Mouse (Mus musculus) cerebellum, adult (tissue): ENCODE measurements around the gene Hint2.
A peak's percentile ranks its signal among the peaks of the same experiment; 100 is the strongest.

Experiments used
- ATAC-seq: cut with Nextera tagmentation; 2 replicates; pipeline ENCODE4 v1.9.2; 2017; ENCODE audit warnings: mild to moderate bottlenecking, moderate library complexity, mixed read lengths; ENCODE audit not compliant: insufficient number of reproducible peaks, low FRiP score, low TSS enrichment

Gene Hint2

DNA sequence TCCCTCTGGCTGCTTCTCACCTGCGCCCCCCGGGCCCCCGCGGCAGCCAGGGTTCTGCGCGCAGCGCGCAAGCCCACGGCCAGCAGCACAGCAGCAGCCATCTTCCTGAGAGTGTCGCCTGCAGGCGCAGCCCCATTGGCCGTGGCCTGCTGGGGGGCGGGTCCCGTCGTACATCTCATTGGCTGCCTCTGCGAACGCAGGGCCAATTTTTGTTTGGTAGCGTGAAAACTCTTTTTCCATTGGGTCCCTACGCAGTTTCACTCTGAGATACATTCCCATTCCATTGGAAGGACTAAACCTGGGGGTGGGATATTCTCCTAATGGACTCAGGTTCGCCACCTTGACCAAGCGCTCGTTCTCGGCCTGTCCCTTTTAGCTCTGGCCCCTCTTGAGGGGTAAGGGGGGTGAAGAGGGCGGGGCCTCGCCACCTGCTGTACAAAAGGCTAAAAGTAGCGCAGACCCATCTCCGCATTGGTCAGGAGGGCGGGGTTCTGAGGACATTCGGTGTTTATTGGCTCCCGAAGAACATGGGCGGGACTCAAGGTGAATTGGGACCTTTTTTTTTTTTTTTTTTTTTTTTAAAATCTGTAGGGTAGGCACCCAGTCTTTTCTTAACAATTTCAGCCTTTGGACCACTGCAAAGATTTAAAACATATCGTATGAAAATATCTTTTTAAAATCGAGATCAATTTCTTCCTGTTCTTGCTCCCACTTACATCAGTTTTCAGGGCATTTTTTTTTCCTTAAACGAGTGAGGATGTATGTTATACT is at the start of gene Hint2:
Gene Hint2, minus strand, starts transcription at position 128 of the 771 bp plus-strand sequence.
- ATAC-seq = peak; percentile 97

DNA sequence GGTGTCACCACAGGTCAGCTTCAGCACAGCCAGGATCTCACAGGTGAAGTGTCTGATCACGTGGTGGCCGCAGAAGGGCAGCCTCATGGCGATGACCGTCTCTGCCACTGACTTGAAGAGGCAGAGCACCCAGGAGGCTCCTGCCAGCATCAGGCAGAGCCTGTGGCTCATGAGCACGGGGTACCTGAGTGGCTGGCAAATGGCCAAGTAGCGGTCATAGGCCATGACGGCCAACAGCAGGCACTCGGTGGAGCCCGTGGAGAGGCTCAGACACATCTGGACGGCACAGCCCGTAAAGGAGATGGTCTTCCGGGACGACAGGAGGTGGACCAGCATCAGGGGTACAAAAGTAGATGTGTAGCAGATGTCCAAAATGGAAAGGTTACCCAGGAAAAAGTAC is 49.7 kb upstream of the Hint2 start:
- ATAC-seq = no peak

DNA sequence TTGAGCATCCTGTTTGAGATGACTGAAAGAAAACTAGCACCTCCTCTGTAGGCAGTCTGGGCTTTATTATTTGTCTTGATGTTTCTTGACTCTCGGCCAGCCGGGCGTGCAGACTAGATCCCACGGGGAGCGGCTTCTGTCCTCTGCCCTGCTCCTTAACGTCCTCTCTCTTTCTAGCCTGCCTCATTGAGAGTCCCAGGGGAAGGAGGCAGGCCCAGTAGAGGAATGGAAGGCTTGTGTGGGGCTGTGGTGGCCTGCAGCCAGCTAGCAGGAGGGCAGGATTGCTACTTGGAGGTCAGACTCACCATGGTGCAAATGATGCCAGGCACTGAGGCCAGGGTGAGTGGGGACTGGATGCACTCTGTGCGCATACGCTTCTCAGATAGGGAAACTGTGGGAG is 47.6 kb upstream of the Hint2 start:
- no peak for ATAC-seq

GRCm38 (mm10) chr4:43703439-43703838 is 47.2 kb upstream of the Hint2 start:
- no peak for ATAC-seq

- no peak for ATAC-seq
Measured at GRCm38 (mm10) chr4:43700707-43701106, 44.4 kb upstream of the Hint2 start, which contains the start of gene Olfr70. Olfr70 (minus strand) TSS chr4:43700807.

- ATAC-seq = peak; percentile 65
Measured at GRCm38 (mm10) chr4:43696561-43696960, 40.3 kb upstream of the Hint2 start.

DNA sequence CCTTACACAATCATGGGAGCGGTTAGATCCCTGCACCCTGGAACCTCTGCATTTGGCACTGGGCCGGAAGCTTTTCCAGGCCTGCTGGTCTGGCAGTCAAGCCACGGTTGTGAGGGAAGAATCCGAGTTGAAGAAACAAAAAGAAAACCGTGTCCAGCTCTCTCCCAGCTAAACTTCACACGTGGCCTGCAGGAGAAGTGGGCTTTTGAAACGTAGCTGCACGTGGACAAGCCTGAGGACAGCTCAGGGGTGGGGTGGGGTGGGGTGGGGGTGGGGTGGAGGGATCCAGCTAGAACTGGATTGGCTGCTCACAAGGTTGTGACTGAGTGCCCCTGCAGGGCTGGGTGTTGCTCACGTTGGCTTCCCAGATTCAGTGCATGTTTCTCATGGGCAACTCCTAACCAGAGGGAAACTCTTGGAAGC is 39.0 kb upstream of the Hint2 start:
- ATAC-seq = no peak

DNA sequence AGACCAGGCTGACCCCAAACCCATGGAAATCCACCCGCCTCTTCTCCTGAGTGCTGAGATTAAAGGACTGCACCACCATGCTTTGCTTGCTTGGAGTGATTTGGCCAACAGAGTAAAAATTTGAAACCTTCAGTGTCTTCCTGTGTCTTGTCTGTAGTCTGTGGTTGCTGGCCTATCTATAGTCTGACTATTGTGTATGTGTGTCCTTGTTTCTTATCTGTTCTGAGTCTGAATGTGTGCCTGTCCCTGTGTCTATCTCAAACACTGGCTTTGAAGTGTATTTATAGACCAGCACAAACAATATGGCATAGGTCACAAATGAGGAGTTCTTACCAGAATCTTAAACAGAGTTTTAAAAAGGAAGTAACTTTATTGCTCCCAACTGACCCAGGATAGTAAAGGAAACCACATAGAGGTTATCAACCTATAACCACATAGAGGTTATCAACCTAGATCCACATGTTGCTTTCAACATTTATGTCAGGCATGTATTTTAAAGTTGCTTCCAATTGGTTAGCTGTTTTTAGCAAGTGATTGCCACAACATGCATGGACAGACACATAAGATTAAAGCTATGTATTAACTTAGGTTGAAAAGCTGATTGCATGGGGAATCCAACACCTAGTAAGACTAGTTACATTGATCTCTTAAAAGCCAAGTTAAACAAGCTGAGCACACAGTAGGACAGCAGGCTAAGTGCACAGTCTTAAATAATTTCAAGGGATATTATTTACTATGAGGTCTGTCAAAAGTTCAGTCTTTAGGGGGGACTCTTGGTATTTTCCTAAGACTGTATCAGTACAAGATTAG is 38.4 kb upstream of the Hint2 start:
- ATAC-seq = no peak

DNA sequence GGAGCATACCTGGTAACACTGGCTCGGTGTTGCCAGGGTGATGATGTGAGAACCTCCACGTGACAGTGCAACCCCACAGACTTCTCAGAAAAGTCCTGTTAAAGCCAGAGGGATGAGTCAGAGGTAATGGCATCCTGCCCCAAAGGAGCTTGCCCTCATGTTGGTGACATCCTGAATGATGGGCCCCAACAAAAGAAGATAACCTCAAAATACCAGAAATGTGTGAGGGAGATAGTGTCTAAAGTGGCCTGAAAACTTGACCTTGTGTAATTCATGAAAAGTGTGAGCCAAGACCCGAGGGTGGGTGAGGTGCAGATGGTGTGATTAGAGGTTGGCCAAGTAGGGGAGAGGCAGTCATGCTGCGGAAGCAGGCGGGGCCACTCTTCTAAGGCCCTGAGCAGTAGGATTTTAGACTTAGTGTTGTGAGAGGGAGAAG is 37.6 kb upstream of the Hint2 start:
- no peak for ATAC-seq

DNA sequence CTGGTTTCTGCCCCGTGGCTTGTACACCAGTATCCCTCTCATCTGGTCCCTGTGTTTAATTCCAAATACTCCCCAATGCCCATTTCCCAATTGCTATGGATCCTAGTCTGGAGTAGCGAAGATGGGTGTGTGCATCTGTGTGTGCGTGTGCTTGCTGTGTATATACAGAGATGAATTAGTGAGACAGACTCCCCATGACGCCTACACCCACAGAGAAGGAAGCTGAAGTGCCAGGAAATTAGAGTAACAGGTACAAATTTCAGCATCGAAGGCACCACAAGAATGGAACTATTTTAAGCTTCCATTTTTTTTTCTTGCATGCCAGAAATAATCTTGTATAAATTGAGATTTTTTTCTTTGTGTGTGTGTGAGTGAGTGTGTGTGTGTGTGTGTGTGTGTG is 34.8 kb upstream of the Hint2 start:
- no peak for ATAC-seq

DNA sequence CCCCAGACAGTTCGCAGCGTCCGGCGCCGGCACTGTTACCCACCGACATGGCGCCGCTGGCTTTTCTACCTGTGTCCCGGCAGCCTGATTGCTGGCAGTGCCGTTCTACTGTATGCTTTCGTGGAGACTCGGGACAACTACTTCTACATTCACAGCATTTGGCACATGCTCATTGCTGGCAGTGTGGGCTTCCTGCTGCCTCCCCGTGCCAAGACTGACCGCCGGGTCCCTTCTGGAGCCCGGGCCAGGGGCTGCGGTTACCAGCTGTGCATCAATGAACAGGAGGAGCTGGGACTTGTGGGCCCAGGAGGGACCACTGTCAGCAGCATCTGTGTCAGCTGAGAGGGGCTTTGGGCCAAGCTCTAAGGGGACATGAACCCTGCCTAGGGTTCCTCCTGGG is 33.8 kb upstream of the Hint2 start:
- ATAC-seq = no peak

GRCm38 (mm10) chr4:43679416-43680043 is 23.3 kb upstream of the Hint2 start:
- no peak for ATAC-seq

DNA sequence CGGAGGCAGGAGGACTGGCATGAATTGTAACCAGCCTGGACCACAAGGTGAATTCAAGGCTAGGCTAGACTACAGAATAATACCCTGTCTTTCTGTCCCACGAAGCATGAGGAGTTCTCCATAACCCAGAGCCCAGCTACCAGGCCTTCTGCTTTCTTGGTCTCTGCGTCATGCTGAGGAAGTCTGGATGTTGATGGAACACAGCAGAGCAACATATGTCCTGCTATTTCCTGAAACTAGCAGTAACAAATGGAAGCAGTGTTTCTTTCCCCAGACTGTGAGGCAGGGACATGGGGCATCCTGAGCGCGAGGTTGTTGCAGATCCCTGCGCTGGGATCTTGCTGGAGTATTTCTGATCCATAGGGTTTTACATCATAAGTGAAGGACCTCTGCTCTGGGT is 22.3 kb upstream of the Hint2 start:
- ATAC-seq = peak; percentile 42; the same call in 1 of the 2 replicates

GRCm38 (mm10) chr4:43675608-43676007 is 19.3 kb upstream of the Hint2 start:
- no peak for ATAC-seq

GRCm38 (mm10) chr4:43674974-43675373 is 18.7 kb upstream of the Hint2 start:
- no peak for ATAC-seq

DNA sequence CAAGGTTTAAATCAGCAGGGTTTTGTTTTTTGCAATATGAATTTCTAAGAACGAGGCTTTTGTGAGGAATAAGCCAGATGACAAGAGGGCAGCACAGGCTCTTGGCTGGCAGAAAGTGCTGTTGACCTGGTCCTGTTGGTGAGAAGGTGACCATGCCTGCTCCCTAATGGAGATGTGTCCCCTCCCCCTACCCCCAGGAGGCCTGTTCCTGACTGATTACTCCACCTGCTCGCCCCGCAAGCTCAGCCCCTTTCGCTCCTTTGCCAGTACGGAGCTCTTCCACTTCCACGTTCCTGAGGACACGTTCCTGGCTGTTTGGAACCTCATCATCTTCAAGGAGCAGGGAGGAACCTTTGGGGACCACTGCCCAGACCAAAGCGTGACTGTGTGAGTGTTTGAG is 17.4 kb upstream of the Hint2 start:
- ATAC-seq = no peak

DNA sequence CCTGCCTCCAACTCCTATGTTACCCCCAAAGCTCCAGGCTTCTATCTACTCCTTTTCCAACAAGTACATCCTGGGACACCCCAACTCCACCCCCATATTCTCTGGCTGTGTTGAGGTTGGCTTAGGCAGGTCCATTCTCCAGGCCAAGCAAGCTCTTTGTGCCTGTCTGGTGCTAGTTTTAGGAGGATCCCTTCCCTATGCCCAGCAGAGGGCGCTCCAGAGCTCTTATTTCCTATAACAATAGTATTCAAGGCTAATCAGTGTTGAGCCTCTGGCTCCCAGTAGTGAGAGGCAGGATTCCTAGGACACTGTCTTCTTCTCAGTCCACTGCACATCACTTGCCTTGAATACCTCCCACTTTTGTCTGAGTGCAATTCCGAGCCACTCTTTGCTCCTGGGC is 15.8 kb upstream of the Hint2 start:
- peak; percentile 41; the same call in 1 of the 2 replicates for ATAC-seq

- ATAC-seq = peak; percentile 19; the same call in 1 of the 2 replicates
Measured at GRCm38 (mm10) chr4:43669428-43669794, 13.1 kb upstream of the Hint2 start.

GRCm38 (mm10) chr4:43668782-43669427 is 12.6 kb upstream of the Hint2 start, which contains the start of the genes Tmem8b and Fam221b:
Tmem8b (plus strand) TSS chr4:43668971.
Fam221b (minus strand) TSS chr4:43669145.
- ATAC-seq = peak; percentile 92

DNA sequence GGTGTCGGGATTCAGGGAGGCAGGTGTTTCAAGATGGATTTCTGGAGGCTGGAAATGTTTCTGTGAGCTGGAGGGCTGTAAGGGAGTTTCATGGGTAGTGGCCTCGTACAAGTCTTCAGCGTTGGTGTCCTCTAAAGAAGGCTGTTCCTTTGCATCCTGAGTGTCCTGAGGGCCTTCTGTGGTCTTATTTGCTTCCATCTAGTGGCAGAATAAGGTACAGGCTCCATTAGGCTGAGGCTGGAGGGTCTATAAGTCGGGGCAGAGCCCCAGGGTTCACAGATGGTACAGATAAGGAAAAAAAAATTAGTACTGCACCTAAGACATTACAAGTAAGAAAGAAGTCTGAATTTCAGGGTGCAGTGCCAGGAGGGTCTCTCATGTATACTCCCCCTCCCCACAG is 10.1 kb upstream of the Hint2 start:
- no peak for ATAC-seq
